Mouse (Mus musculus): ENCODE measurements around the gene 4930590J08Rik. TPM values are rescaled to one million over a fixed set of nuclear protein-coding genes. Genes with fewer than 3 reads are reported as not detected.
A peak's percentile ranks its signal among the peaks of the same experiment; 100 is the strongest.

Gene 4930590J08Rik
- polyA plus RNA-seq, 1 experiment = 3.7 TPM

DNA sequence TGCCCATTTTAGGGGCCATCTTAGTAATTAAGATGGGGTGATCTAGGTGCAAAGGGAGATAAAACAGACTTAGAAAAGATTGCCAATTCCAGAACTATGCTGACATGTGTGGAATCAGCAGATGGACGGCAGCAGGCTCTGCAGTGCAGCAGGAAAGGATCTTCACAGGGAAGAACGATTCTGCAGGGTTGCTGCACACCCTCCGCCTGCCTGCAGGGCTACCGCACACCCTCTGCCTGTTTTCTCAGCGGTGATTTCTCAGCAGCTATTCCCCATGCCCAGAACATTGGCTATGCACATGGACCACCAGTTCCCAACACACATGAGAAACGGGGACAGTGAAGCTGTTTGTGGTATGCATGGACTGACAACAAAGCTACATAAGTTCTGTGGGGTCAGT is 63.4 kb downstream of the 4930590J08Rik start:
- DNase-seq = no peak

DNA sequence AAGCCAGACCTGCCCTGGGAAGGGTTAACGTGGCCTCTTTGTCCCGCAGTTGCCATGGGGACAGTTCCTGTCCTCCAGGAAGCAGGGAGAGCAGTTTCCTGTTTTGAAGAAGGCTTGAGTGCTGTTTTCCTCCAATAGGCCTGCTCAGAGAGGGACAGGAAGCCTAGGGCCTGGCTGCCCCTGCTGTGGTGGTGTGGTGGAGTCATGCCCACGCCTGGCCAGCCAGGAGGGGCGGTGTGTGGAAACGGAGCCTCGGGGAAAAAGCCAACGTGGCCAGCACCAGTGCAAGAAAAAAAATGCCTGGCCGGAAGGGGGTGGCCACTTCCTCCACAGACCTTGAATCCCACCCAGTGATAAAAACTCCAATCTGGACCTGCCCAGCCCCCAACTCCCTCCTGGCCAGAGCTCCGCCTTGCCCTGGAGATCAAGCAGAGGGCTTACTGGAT is 69.6 kb downstream of the 4930590J08Rik start:
- no peak for DNase-seq
- Histone ChIP-seq H3K27me3 (ENCODE audit: control insufficient read depth, insufficient read depth, low read length) (no peaks in the 10 kb centered on the region), H3K4me3 (replicated peaks; ENCODE audit: insufficient read depth, low read depth, low read length) (no peak overlapping the region), H3K4me1 (ENCODE audit: control insufficient read depth, insufficient read depth, low read length) (no peaks in the 10 kb centered on the region; the same call in 1 of the 2 replicates), H3K27ac (ENCODE audit: insufficient read depth, low read length) (no peak overlapping the region)
- WGBS = 58% methylated on average over 9 of the region's 9 CpGs
- TF ChIP-seq CTCF (IDR thresholded peaks at IDR 0.05; ENCODE audit: borderline replicate concordance, insufficient read depth, low read depth, low read length) = no peak
- TF ChIP-seq POLR2A (IDR thresholded peaks at IDR 0.05; ENCODE audit: borderline replicate concordance, insufficient read depth, low read length) = no peak

More for the DNA sequence above, 63.4 kb downstream of the 4930590J08Rik start:
- H3K4me3 ChIP-seq (replicated peaks; ENCODE audit: insufficient read depth, low read depth, low read length) = no peak overlapping the region
- H3K27me3 ChIP-seq (ENCODE audit: control insufficient read depth, insufficient read depth, low read length) = no peaks in the 10 kb centered on the region
- TF ChIP-seq POLR2A (IDR thresholded peaks at IDR 0.05; ENCODE audit: borderline replicate concordance, insufficient read depth, low read length) = no peak
- no peak for TF ChIP-seq CTCF (IDR thresholded peaks at IDR 0.05; ENCODE audit: borderline replicate concordance, insufficient read depth, low read depth, low read length)
- no peak overlapping the region for H3K27ac ChIP-seq (ENCODE audit: insufficient read depth, low read length)
- WGBS = 25% methylated on average over 6 of the region's 6 CpGs
- H3K4me1 ChIP-seq (ENCODE audit: control insufficient read depth, insufficient read depth, low read length) = peaks cover 5% of the 10 kb centered on the region

DNA sequence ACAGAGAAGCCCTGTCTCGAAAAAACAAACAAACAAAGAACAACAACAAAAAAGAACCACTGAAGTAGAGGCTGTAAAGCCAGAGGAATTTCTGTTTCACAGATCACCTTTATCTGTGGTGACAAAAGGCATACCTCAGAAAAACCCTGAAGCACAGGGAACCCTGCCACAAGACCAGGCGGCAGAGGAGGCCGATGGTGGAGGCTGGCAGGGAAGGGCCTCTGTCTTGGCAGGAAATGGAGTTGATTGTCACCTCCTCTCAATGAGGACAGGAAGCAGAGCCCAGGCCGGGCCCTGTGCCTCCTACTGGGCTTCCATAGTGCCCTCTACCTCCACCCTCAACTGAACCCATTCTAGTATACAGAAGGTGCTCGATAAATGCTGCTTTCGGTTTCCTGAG is 71.4 kb downstream of the 4930590J08Rik start:
- no peak for TF ChIP-seq POLR2A (IDR thresholded peaks at IDR 0.05; ENCODE audit: borderline replicate concordance, insufficient read depth, low read length)
- H3K27me3 ChIP-seq (ENCODE audit: control insufficient read depth, insufficient read depth, low read length) = no peaks in the 10 kb centered on the region; the same call in 1 of the 2 replicates
- no peak for DNase-seq
- H3K4me1 ChIP-seq (ENCODE audit: control insufficient read depth, insufficient read depth, low read length) = peaks cover under 1% of the 10 kb centered on the region; the same call in 1 of the 2 replicates
- H3K27ac ChIP-seq (ENCODE audit: insufficient read depth, low read length) = no peak overlapping the region
- no peak overlapping the region for H3K4me3 ChIP-seq (replicated peaks; ENCODE audit: insufficient read depth, low read depth, low read length)
- 73% methylated on average over 6 of the region's 6 CpGs for WGBS

DNA sequence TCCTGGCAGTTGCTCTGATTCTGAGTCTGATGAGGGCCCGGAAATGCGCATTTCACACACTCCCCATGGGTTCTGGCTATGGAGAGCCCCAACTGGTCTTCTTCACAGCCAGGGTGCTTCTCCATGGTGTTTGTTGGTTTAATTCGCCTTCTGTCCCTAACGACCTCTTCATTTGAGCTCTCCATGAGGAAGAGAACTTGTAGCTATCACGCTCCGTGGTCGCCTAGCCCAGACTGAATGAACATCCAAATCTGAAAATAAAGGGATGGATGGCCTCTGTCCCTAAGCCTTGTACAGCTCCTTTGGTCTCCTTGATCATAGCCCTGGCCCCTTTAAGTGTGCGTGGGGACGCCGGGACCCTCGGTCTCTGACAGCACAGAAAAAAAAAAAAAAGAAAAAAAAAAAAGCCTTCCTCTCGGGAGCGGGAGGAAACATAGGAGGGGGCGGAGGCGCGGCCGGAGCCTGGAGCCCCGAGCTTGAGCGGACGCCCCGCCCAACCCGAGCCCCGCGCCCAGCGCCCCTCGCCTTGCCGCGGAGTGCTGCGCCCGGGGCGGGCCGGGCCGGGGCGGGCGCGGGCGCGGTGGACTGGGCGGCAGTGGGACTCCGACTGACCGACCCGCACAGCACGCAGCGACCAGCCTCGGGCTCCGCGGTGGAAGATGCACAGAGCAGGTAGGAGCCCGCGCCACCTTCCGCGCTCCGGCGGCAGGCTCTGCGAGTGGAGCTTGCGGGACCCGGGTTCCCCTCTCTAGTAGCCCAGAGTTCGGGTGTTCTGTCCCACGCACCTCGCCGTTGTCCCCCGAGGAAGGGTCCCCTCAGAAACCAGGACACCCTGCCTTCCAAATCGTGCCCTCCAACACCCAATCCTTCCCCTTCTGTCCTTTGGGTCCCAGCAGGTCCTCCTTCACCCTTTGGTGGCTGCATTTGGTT is 76.0 kb downstream of the 4930590J08Rik start, which contains the start of gene Fgd5:
Gene Fgd5, plus strand, starts transcription at position 508 of the 930 bp plus-strand sequence.
- peaks cover 13% of the 10 kb centered on the region for H3K4me1 ChIP-seq (ENCODE audit: control insufficient read depth, insufficient read depth, low read length)
- H3K4me3 ChIP-seq (replicated peaks; ENCODE audit: insufficient read depth, low read depth, low read length) = peak within 1 kb of the TSS; percentile 57
- H3K27ac ChIP-seq (ENCODE audit: insufficient read depth, low read length) = no peak within 1 kb of the TSS
- H3K27me3 ChIP-seq (ENCODE audit: control insufficient read depth, insufficient read depth, low read length) = no peaks in the 10 kb centered on the region; the same call in 1 of the 2 replicates
- DNase-seq = peak in 1 of 2 experiments; percentile 13
- 2% methylated on average over 51 of the region's 62 CpGs for WGBS
- TF ChIP-seq POLR2A (IDR thresholded peaks at IDR 0.05; ENCODE audit: borderline replicate concordance, insufficient read depth, low read length) (no peak), CTCF (IDR thresholded peaks at IDR 0.05; ENCODE audit: borderline replicate concordance, insufficient read depth, low read depth, low read length) (no peak)

DNA sequence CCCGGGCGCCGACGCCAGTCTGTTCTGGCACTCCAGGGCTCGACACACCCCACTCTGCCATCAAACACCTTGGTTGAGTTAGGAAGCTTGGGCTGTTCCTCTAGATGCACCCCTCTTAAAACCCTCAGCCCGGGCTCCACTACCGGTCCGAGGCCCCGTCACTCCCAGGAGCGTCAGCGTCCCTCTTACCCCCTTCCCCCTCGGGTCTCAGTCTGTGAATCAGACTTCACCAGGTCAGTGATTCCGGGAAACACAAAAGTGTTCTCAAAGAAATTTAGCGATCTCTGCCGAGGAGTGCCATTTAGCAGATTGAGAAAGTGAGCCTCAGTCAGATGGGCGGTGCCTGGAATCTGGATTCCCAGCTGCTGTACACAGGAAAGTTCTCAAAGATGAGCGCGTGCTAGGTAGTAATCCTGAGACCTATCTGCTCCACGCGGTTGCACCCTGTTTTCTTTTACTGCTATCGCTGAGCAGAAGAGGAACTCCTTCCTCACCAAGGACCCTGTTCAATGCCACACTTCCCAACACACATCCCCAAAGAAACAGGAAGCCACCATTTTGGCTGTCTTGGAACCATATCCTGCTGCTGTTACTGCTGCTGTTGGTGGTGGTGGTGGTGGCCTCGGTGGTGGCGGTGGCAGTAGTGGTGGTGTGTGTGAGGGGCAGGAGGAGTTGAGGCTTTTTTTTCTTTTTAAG is 76.8 kb downstream of the 4930590J08Rik start:
- Histone ChIP-seq H3K27ac (ENCODE audit: insufficient read depth, low read length) (no peak overlapping the region), H3K27me3 (ENCODE audit: control insufficient read depth, insufficient read depth, low read length) (no peaks in the 10 kb centered on the region; the same call in 1 of the 2 replicates), H3K4me3 (replicated peaks; ENCODE audit: insufficient read depth, low read depth, low read length) (peak overlapping the region; percentile 57), H3K4me1 (ENCODE audit: control insufficient read depth, insufficient read depth, low read length) (peaks cover 13% of the 10 kb centered on the region)
- DNase-seq = no peak
- TF ChIP-seq POLR2A (IDR thresholded peaks at IDR 0.05; ENCODE audit: borderline replicate concordance, insufficient read depth, low read length) (no peak), CTCF (IDR thresholded peaks at IDR 0.05; ENCODE audit: borderline replicate concordance, insufficient read depth, low read depth, low read length) (no peak)
- WGBS = 46% methylated on average over 23 of the region's 23 CpGs

DNA sequence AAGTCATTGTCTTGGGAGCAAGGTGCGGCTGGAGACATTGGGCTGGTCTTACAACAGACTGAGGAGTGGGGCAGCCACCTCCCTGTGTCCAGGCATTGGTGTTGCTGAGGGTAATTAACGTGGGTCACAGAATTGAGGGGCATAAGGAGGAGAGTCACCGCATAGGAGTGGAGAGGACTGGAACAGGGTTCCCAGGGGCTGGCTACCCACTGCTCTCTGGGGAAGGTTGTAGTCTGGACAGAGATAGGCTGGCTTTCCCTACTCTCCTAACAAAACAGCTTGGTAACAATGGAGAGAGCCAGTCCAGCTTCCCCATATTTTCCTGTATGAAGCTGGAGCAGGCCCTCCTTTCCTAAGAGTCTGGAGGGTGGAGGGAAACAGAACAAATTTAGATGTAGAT is 77.4 kb downstream of the 4930590J08Rik start:
- Histone ChIP-seq H3K27ac (ENCODE audit: insufficient read depth, low read length) (no peak overlapping the region), H3K4me1 (ENCODE audit: control insufficient read depth, insufficient read depth, low read length) (peaks cover 13% of the 10 kb centered on the region), H3K27me3 (ENCODE audit: control insufficient read depth, insufficient read depth, low read length) (no peaks in the 10 kb centered on the region; the same call in 1 of the 2 replicates), H3K4me3 (replicated peaks; ENCODE audit: insufficient read depth, low read depth, low read length) (no peak overlapping the region)
- 91% methylated on average over 3 of the region's 3 CpGs for WGBS
- TF ChIP-seq CTCF (IDR thresholded peaks at IDR 0.05; ENCODE audit: borderline replicate concordance, insufficient read depth, low read depth, low read length) (no peak), POLR2A (IDR thresholded peaks at IDR 0.05; ENCODE audit: borderline replicate concordance, insufficient read depth, low read length) (no peak)
- DNase-seq = no peak

DNA sequence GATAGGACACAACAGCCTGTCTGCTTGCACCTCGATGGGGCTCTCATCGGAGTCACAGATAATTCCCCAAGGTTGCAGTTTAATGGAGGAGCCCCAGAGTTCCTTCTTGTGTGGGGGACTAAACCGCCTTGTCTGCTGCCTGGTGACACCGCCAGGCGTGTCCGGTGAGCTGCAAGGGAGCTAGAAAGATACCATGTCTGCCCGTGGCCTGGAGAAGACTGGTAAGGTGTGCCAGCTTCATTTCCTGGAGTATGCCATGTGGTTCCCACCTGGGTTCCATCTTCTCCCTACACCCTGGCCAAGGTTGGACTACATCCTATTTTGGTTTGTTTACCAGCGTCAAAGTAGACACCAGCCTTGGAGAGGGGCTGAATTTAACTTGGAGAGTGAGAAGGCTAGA is 87.5 kb downstream of the 4930590J08Rik start:
- H3K4me3 ChIP-seq (replicated peaks; ENCODE audit: insufficient read depth, low read depth, low read length) = no peak overlapping the region
- DNase-seq = peak; percentile 35 to 76
- peaks cover 5% of the 10 kb centered on the region; the same call in 1 of the 2 replicates for H3K4me1 ChIP-seq (ENCODE audit: control insufficient read depth, insufficient read depth, low read length)
- no peaks in the 10 kb centered on the region for H3K27me3 ChIP-seq (ENCODE audit: control insufficient read depth, insufficient read depth, low read length)
- H3K27ac ChIP-seq (ENCODE audit: insufficient read depth, low read length) = no peak overlapping the region
- TF ChIP-seq POLR2A (IDR thresholded peaks at IDR 0.05; ENCODE audit: borderline replicate concordance, insufficient read depth, low read length) (no peak), CTCF (IDR thresholded peaks at IDR 0.05; ENCODE audit: borderline replicate concordance, insufficient read depth, low read depth, low read length) (no peak)
- 14% methylated on average over 8 of the region's 8 CpGs for WGBS

Data from cerebellum, adult 2 months (tissue).